Mouse (Mus musculus) myocyte (in vitro differentiated cells): ENCODE measurements around the gene Tmem50b. TPM values are rescaled to one million over a fixed set of nuclear protein-coding genes. Genes with fewer than 3 reads are reported as not detected.
A peak's percentile ranks its signal among the peaks of the same experiment; 100 is the strongest.

Experiments used
- H3K27me3 ChIP-seq: one replicate; pipeline ENCODE4 v1.6.1; 2011; ENCODE audit not compliant: control insufficient read depth, insufficient read depth, insufficient read length
- H3K36me3 ChIP-seq: one replicate; pipeline ENCODE4 v1.6.1; 2011; ENCODE audit not compliant: control insufficient read depth, insufficient read depth
- H3K4me2 ChIP-seq: one replicate; pipeline ENCODE4 v1.6.1; 2011; ENCODE audit warnings: low read depth, control low read depth
- H3K4me3 ChIP-seq: one replicate; pipeline ENCODE4 v1.5.1; 2011; ENCODE audit warnings: mild to moderate bottlenecking, control low read depth, moderate library complexity
- H3K79me2 ChIP-seq: one replicate; pipeline ENCODE4 v1.6.1; 2011; ENCODE audit not compliant: control insufficient read depth, insufficient read depth
- H3ac ChIP-seq: one replicate; pipeline ENCODE4 v1.6.1; 2011; ENCODE audit not compliant: control insufficient read depth, insufficient read length
- CEBPB ChIP-seq: IDR thresholded peaks from 2 replicates; pipeline ENCODE4 v1.6.1; 2011; ENCODE audit warnings: mild to moderate bottlenecking, moderate library complexity; ENCODE audit not compliant: poor library complexity, insufficient read depth, severe bottlenecking
- E2F4 ChIP-seq: IDR thresholded peaks from one replicate; pipeline ENCODE4 v1.6.1; 2011; ENCODE audit warnings: mild to moderate bottlenecking, control low read depth, moderate library complexity; ENCODE audit not compliant: insufficient read depth
- MAX ChIP-seq: IDR thresholded peaks from one replicate; pipeline ENCODE4 v1.6.1; 2011; ENCODE audit warnings: low read depth, mild to moderate bottlenecking, control low read depth
- MYOD1 ChIP-seq, 3 experiments: IDR thresholded peaks; one replicate each; pipeline ENCODE4 v1.6.1; 2011; ENCODE audit warnings: control low read depth in 2 of 3, low read depth in 2 of 3, mild to moderate bottlenecking in 2 of 3, moderate library complexity in 1 of 3; ENCODE audit not compliant: insufficient read length in 2 of 3, control insufficient read depth in 1 of 3
- MYOG ChIP-seq, 3 experiments: IDR thresholded peaks; one replicate each; pipeline ENCODE4 v1.6.1; 2011; ENCODE audit warnings: control low read depth in 2 of 3, low read depth in 2 of 3, mild to moderate bottlenecking in 2 of 3; ENCODE audit not compliant: insufficient read length in 2 of 3, control insufficient read depth in 1 of 3, insufficient read depth in 1 of 3
- POLR2A ChIP-seq: IDR thresholded peaks from one replicate; pipeline ENCODE4 v1.6.1; 2011; ENCODE audit warnings: low read depth, mild to moderate bottlenecking, control low read depth, moderate library complexity; ENCODE audit not compliant: insufficient read length
- POLR2AphosphoS2 ChIP-seq: IDR thresholded peaks from one replicate; pipeline ENCODE4 v1.6.1; 2011; ENCODE audit warnings: low read depth, control low read depth; ENCODE audit not compliant: insufficient read length
- REST ChIP-seq: IDR thresholded peaks from one replicate; pipeline ENCODE4 v1.6.1; 2011; ENCODE audit warnings: mild to moderate bottlenecking, control low read depth, moderate library complexity; ENCODE audit not compliant: insufficient read depth, insufficient read length
- SRF ChIP-seq: IDR thresholded peaks from one replicate; pipeline ENCODE4 v1.6.1; 2011; ENCODE audit warnings: low read depth; ENCODE audit not compliant: control insufficient read depth, insufficient read length
- TCF12 ChIP-seq: IDR thresholded peaks from one replicate; pipeline ENCODE4 v1.6.1; 2011; ENCODE audit warnings: mild to moderate bottlenecking, control low read depth; ENCODE audit not compliant: poor library complexity, insufficient read depth, severe bottlenecking
- TCF3 ChIP-seq: IDR thresholded peaks from one replicate; pipeline ENCODE4 v1.6.1; 2011; ENCODE audit warnings: low read depth, control low read depth; ENCODE audit not compliant: insufficient read length
- USF1 ChIP-seq: IDR thresholded peaks from one replicate; pipeline ENCODE4 v1.6.1; 2011; ENCODE audit warnings: low read depth, mild to moderate bottlenecking, control low read depth, moderate library complexity
- polyA plus RNA-seq: library from polyadenylated mRNA; unstranded; fragments of >200 nt; fragmentation: generic; extraction: Trizol; gene quantifications from one replicate; pipeline ENCODE4 v1.2.1, GENCODE M21; 2012; ENCODE audit warnings: missing spikeins

Tmem50b gene
- polyA plus RNA-seq, 1 experiment = 11.4 TPM

DNA sequence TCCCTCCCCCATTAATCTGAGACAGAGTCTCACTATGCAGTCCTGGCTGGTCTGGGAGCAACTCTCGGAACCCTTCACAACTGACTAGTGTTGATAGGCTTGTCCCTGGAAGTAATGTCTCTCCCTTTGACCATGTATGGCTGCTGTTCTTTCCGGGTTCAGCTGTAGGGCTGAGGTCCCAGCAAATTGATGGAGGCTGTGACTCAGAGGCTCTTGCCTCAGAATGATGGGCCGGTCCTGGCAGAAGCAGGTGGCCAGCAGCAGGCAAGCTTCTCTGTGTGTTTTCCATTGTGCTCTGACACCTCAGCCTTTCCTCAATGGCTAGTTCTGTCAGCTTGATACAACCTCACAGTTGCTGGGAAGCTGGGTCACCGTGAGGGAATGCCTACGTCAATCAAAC is 14.9 kb upstream of the Tmem50b start:
- H3K79me2 ChIP-seq = no peaks in the 10 kb centered on the region
- no peak overlapping the region for H3K4me3 ChIP-seq
- no peak overlapping the region for H3K4me2 ChIP-seq
- H3K36me3 ChIP-seq = no peaks in the 10 kb centered on the region
- TF ChIP-seq TCF3 (no peak), USF1 (no peak), POLR2AphosphoS2 (no peak), CEBPB (no peak), REST (no peak), POLR2A (no peak), TCF12 (no peak), E2F4 (no peak), MYOD1 (IDR thresholded peaks at IDR 0.05; ENCODE audit: control insufficient read depth in 1 of 3, insufficient read length in 2 of 3, low read depth in 2 of 3) (peak in 1 of 3 experiments; percentile 8), MAX (no peak), SRF (peak; percentile 79), MYOG (IDR thresholded peaks at IDR 0.05; ENCODE audit: control insufficient read depth in 1 of 3, insufficient read depth in 1 of 3, insufficient read length in 2 of 3, low read depth in 2 of 3) (no peak)
- H3ac ChIP-seq = no peak overlapping the region
- peaks cover 4% of the 10 kb centered on the region for H3K27me3 ChIP-seq

DNA sequence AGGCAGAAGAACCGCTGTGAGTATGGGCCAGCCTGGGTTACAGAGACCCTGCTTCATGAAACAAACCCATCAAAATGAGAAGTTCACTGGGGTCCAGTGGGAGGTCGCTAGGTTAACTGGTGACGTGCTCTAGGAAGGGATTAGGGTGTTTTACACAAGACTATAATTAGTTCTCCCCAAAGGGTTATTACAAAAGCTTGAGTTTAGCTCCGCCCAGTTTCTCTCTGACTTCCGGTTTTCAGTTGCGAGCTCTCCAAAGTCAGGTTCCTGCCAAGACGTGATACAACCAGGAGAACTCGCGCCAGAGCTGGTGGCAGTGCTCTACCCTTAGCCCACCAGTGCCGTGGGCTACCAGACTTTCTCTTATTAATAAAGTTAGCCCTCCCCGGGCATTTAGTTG is 13.6 kb upstream of the Tmem50b start:
- no peaks in the 10 kb centered on the region for H3K36me3 ChIP-seq
- H3K4me3 ChIP-seq = no peak overlapping the region
- TF ChIP-seq POLR2A (no peak), POLR2AphosphoS2 (no peak), CEBPB (no peak), MAX (no peak), REST (no peak), TCF3 (no peak), MYOG (IDR thresholded peaks at IDR 0.05; ENCODE audit: control insufficient read depth in 1 of 3, insufficient read depth in 1 of 3, insufficient read length in 2 of 3, low read depth in 2 of 3) (no peak), TCF12 (no peak), E2F4 (no peak), SRF (no peak), USF1 (no peak), MYOD1 (IDR thresholded peaks at IDR 0.05; ENCODE audit: control insufficient read depth in 1 of 3, insufficient read length in 2 of 3, low read depth in 2 of 3) (no peak)
- no peaks in the 10 kb centered on the region for H3K79me2 ChIP-seq
- no peaks in the 10 kb centered on the region for H3K27me3 ChIP-seq
- no peak overlapping the region for H3ac ChIP-seq
- no peak overlapping the region for H3K4me2 ChIP-seq

GRCm38 (mm10) chr16:91609501-91610245 is 12.1 kb upstream of the Tmem50b start:
- H3K4me3 ChIP-seq = no peak overlapping the region
- no peaks in the 10 kb centered on the region for H3K79me2 ChIP-seq
- TF ChIP-seq POLR2A = no peak
- no peak for TF ChIP-seq REST
- no peak for TF ChIP-seq TCF3
- TF ChIP-seq E2F4 = no peak
- no peak for TF ChIP-seq CEBPB
- TF ChIP-seq POLR2AphosphoS2 = no peak
- TF ChIP-seq USF1 = no peak
- no peak for TF ChIP-seq MYOG (IDR thresholded peaks at IDR 0.05; ENCODE audit: control insufficient read depth in 1 of 3, insufficient read depth in 1 of 3, insufficient read length in 2 of 3, low read depth in 2 of 3)
- TF ChIP-seq SRF = no peak
- no peak for TF ChIP-seq MAX
- no peak for TF ChIP-seq TCF12
- no peak for TF ChIP-seq MYOD1 (IDR thresholded peaks at IDR 0.05; ENCODE audit: control insufficient read depth in 1 of 3, insufficient read length in 2 of 3, low read depth in 2 of 3)
- peak overlapping the region; percentile 16 for H3K4me2 ChIP-seq
- no peaks in the 10 kb centered on the region for H3K27me3 ChIP-seq
- H3K36me3 ChIP-seq = no peaks in the 10 kb centered on the region
- H3ac ChIP-seq = no peak overlapping the region

DNA sequence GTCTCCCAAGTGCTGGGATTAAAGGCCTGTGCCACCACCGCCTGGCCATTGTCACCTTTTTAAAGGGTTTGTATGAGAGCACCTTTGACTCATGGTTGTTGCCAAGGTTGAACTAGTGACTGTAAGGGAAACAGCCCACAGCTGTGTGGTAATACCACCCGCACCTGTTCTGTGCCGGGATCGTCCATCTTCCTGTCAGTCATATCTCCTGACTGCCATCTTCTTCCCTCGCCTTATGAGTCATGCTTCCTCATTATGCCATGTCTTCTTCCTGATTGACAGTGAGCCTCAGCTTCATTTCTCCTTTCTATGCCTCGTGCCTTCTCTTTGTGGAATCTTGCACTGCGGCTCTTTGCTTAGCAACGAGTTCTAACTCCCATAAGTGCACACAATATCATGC is 9.4 kb upstream of the Tmem50b start:
- Histone ChIP-seq H3K36me3 (no peaks in the 10 kb centered on the region), H3K4me3 (no peak overlapping the region), H3ac (no peak overlapping the region), H3K27me3 (no peaks in the 10 kb centered on the region), H3K79me2 (no peaks in the 10 kb centered on the region), H3K4me2 (no peak overlapping the region)
- TF ChIP-seq POLR2A (no peak), MYOD1 (IDR thresholded peaks at IDR 0.05; ENCODE audit: control insufficient read depth in 1 of 3, insufficient read length in 2 of 3, low read depth in 2 of 3) (peak in 2 of 3 experiments; percentile 59 to 95), REST (no peak)

DNA sequence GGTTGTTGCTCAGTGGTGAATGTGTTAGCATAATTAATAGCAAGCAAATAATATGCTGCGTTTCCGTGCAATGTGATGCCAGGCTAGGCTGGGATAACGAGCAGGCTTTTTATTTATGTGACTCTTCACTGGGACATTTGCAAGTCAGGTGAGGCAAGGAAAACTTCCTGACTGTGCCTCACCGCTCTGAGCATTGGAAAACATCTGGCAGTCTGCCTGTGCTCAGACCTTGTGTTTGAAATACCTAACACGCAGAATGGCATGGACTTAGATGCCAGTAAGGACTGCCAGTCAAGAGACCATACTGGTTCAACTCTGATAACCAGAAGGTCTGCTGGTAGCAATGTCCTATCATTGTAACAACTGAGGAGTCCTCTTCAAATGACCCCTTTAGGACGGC is 7.6 kb upstream of the Tmem50b start:
- Histone ChIP-seq H3K79me2 (no peaks in the 10 kb centered on the region), H3K4me2 (no peak overlapping the region), H3K36me3 (no peaks in the 10 kb centered on the region), H3ac (no peak overlapping the region), H3K4me3 (no peak overlapping the region), H3K27me3 (peaks cover 7% of the 10 kb centered on the region)
- no peak for TF ChIP-seq POLR2A
